Mouse (Mus musculus): ENCODE measurements around the gene Brf1. TPM values are rescaled to one million over a fixed set of nuclear protein-coding genes. Genes with fewer than 3 reads are reported as not detected.
A peak's percentile ranks its signal among the peaks of the same experiment; 100 is the strongest.

The Brf1 gene
- 10 to 100 TPM; 21.4 to 22.7 TPM for total RNA-seq (2021)
- long read RNA-seq, experiment 1, partial matches to known transcripts, result 1 of 6 reads
- long read RNA-seq, experiment 1, other reads (novel, unspliced or antisense), result 5 of 6 reads
- long read RNA-seq, experiment 2, partial matches to known transcripts, result 3 of 7 reads
- long read RNA-seq, experiment 2, other reads (novel, unspliced or antisense), result 4 of 7 reads

DNA sequence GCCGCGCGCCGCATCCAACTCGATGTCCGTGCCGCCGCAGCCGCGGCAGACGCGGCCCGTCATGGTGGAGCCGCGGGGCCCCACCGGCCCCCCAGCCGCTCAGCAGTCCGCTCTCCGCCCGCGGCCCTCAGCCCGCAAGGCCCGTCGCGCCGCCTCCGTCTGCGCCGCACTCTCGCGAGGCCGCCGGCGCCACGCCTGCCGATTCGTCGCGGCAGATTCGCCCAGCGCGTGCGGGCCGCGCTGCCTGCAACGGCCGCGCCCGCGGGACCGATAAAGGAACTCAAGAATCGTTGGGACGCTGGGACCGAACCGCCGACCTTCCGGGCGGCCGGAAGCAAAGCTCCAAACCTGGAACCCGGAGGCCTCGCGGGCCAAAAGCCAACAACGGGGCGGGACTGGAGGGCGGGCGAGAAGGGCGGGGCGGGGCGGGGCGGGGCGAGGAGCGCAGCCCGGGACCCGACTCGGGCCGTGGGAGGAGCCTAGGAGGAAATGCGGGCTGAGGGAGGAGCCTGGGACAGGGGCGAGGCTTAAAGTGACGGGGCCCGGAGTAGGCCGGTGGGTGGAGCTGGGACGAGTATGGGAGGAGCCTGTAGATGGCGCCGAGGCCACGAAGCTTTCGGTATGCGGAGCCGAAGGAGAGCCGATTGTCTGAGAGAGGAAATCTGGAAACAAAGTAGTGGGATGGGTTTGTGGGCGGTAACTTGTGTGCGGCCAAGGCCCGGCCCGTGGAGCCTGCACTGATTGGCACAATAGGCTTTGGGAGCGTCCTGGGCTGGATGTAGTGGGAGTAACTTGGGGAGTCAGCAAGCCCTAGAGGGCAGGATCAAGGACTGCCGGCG, at the start of gene Brf1:
Brf1 (minus strand) TSS at position 411 of the 839 bp plus-strand sequence.
- DNase-seq, result peak; percentile 97
- intact Hi-C loops (cut with DNase I; ENCODE audit: low total_unique reads), result no loop called here

DNA sequence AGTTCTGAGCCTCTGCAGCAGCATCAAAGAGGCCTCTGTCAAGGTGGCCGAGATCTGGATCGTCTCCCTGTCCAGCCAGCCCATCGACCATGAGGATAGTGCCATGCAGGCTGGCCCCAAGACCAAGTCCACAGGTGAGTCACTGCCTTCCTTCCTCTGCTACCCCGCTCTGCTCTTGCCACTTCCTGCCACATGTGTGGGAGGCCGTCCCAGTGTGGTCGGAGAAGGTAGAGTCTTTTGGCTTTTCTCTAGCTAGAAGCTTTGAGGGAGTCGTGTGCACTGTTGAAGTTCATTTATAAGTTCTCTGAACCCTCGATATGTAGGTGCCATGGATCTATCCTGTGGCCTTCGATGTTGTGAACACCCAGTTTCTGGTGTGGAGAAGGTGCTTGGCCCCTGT, 49.3 kb upstream of the Brf1 start:
- no peak for DNase-seq
- intact Hi-C loops (cut with DNase I; ENCODE audit: low total_unique reads), result loop anchor here (5.0 kb wide), 1 partner anchor 43 kb away; no protein-coding TSS in a partner anchor

DNA sequence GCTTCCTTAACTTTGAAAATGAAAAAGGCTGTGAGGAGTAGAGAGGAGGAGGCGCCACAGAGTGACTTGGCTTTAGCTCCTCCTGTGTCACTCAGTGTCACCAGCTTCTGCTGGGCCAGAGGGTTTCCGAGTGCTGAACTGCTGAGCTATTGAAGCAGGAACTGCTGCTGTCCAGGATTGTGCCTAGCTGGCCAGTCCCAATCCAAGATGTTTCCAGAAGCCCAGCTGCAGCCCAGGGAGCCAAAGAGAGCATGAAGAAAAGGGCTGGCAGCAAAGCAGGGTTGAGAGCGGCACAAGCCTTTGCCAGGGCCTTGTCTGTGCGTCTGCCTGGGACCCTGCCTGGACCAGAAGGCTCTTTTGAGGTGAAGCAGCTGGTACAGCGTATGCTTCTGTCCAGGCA, 47.6 kb upstream of the Brf1 start:
- DNase-seq, result no peak
- intact Hi-C loops (cut with DNase I; ENCODE audit: low total_unique reads), result loop anchor here (5.0 kb wide), 1 partner anchor 41 kb away; no protein-coding TSS in a partner anchor

DNA sequence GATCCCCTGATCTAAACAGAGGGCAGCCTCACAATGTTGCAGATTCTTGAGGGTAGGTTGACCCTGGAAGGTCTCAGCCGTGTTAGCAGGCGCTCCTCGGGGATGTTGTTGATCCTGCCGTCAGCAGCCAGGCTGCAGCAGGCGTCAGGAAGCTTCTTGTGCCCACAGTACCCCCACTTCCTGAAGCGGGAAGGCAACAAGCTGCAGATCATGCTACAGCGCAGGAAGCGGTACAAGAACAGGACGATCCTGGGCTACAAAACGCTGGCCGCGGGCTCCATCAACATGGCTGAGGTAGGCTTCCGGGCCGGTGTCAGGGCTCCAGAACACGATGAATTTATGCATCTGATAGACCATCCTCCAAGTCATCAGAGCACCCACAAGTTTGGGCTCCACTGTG, 46.4 kb upstream of the Brf1 start:
- intact Hi-C loops (cut with DNase I; ENCODE audit: low total_unique reads), result loop anchor here (5.0 kb wide), 1 partner anchor 40 kb away; no protein-coding TSS in a partner anchor
- no peak for DNase-seq

DNA sequence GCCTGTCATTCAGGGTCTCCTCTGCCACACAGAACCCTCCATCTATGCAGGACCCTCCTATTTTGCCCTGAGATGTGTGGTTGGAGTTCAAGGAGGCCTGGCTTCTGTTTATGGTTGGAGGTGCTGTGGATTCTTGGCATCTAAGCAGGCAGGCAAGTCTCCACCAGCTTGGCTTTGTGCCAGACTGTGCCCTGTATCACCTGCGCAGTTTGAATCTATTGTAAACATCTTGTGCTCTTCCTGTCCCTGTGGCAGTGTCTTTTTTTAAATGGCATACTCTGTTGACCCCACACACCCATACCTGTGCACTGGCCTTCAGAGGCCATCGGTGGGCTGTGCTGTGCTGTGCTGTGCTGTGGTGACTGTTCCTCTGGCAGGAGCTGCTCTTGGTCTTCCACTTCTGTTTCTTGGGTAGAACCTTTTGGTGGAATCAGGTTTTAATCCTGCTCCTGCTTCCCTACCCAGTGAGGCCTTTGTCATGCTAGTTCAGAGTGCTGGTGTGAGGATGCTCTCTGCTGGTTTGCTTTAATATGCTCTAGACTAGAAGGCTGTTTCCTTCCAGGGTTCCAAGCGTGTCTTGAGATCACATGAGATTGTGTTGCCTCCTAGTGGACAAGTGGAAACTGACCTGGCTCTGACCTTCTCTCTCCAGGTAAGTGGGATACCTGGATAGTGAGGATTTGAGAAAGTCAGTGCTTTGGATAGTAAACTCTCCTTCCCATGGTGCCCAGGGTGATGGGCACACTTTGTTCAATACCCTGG, 44.6 kb upstream of the Brf1 start:
- DNase-seq, result no peak
- intact Hi-C loops (cut with DNase I; ENCODE audit: low total_unique reads), result loop anchor here (5.0 kb wide), 1 partner anchor 38 kb away; no protein-coding TSS in a partner anchor

DNA sequence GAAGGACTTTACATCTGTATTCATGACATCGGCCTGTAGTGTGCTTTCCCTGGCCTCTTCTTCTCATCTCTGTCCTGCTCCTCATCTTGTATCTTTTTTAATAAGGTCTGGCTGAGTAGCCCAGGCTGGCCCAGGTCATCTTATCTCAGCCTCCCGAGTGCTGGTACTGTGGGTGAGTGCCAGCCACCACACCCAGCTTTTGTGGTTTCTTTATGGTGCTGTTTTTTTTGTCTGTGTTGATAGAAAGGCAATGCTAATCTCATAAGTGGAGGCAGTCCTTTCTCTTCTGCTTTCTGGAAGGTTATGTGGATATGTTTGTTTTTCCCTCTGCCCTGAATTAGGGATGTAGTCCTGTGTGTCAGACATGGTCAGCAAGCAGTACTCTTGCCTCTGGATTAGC, 42.0 kb upstream of the Brf1 start:
- intact Hi-C loops (cut with DNase I; ENCODE audit: low total_unique reads), result no loop called here

DNA sequence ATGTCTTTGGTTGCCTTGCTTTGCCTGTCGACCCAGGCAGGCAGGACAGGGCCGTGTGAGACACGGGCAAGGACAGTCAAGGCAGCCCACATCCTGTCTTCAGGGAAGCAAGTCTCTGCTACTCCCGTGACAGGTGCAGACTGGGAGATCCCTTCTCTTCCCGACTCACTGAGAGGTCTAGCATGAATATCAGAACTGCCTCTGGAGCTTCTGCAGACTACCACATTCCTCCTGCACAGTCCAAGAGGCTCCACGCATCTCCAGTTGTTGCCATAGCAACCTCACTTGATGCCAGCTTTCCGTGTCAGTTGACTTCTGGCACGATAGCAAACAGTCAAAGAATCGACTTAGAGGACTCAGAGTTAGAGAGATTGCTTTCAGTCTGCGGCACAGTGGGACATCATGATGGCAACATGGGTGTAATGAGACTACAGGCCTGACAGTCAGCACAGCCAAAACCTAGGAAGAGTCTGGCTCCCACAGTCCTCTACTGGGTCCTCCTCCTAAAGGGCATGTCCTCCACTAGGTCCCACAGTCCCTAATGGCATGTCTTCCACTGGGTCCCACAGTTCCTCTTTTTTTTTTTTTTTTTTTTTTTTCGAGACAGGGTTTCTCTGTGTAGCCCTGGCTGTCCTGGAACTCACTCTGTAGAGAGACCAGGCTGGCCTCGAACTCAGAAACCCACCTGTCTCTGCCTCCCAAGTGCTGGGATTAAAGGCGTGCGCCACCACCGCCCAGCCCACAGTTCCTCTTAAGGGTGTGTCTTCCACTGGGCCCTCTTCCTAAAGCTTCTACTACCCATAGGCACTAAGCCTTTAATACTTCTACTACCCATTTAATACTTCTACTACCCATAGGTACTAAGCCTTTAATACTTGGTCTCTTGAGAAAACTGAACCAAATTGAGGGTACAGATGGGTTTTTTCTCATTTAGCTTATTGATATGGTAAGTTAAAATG, 41.3 kb upstream of the Brf1 start:
- peak; percentile 45 for DNase-seq
- intact Hi-C loops (cut with DNase I; ENCODE audit: low total_unique reads), result no loop called here

More for the DNA sequence above, 42.0 kb upstream of the Brf1 start:
- no peak for DNase-seq

DNA sequence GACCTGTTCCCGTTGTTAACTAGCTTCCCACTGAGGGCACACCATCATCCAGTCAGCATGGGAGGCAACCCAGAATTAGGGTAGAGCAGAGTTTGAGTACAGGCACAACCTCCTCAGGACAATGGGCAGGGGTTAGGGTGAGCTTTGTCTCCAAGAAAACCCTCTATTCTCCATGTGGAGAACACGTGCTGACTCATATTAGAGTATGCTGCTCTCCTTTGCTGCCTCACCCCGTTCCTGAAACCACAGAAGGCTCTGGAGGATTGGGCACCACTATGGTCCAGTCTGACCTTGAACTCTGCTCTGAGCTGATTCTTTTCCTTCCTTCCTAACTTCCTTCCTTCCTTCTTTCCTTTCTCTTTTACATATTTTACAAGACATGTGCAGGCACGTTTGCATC, 37.9 kb upstream of the Brf1 start:
- intact Hi-C loops (cut with DNase I; ENCODE audit: low total_unique reads), result no loop called here
- no peak for DNase-seq

DNA sequence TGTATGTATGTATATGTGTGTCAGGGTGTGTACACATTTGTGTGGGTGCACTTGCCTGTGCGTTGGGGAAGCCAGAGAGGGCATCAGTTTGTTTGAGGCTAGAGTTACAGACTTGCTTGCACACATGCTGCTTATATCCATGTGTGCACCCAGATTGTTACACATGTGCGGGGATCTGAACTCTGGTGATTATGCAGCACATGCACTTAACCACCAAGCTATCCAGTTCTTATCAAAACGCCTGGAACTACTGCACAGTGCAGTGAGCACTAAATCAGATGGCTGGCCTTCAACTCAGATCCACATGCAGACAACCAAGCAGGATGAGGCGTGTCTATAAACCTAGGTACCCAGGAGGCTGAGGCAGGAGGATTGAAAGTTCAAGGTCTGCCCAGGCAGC, 36.5 kb upstream of the Brf1 start:
- intact Hi-C loops (cut with DNase I; ENCODE audit: low total_unique reads), result no loop called here
- DNase-seq, result no peak

DNA sequence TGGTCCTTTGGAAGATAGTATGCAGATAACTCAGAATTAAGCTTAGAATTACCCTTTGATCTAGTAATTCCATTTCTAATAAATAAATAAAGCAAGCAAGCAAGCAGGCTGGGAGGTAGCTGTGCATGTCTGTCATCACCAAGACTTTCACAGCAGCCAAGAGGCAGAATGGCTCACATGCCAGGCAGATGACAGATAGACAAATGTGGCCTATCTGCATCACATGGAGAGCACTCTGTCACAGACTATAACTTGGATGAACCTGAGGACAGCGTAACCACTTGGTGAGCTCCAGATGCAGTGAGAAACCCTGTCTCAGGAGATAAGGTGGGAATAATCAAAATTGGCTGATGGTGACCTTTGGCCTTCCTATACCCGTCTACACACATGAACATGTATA, 34.6 kb upstream of the Brf1 start:
- intact Hi-C loops (cut with DNase I; ENCODE audit: low total_unique reads), result no loop called here
- no peak for DNase-seq

DNA sequence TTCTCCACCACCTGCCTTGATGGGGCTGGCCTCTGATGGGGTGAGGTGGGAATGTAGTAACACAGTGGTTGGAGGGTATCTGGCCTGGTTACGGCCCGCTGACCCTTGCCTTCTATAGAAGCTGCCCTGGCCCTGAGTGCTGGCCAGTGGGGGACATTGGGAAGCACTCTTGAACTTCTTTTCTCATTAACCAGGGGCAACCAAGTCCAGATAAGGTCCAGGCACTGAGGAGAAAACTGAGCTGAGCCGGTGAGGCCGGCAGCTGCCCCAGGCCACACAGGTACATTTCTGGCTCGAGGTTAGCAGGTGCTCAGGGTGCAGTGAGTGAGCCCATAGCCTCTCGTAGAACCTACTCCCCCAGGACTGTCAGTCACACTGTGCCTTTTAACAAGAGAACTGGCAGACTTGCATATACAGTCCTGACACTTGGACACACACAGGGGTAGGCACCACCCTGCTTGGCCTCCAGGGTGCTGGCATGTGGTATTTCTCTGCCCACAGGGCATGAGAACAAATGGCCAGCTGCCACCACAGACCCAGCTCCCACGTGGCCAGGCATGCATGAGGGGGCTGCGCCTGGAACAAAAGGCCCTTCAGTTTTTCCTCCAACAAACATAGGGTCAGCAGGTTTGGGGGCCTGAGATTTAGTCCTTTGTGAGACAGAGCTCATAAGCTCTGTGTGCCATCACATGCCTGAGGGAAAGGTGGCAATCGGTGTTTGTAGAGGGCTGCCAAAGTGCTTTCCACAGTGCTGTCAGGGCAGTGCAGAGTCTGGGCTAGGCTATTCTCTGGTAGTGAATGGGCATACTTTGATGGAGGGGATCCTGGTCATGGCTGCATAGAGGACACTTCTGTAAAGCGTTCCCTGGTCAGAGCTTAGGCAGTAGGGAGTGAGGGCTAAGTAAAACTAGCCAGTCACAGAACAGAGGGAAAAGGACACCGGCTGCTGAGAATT, 32.1 kb upstream of the Brf1 start:
- intact Hi-C loops (cut with DNase I; ENCODE audit: low total_unique reads), result no loop called here
- peak; percentile 47 for DNase-seq

DNA sequence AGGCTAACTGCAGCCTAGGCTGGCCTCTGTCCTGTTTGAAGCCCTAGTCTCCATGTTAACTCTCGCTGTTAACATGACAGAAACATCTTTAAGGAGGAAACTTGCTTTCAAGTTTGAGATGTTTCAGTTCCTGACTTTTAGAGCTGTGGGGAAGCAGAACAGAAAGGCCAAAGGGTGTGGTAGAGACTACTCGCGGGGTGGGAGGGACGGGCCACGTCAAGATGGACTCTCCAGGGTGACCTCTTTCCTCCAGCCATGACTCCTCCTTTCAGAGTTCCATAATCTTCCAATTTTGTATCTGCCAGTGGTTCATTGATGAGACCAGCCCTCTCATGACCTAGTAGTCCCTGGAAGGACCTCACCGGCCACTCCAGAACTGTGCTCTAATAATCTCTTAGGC, 30.9 kb upstream of the Brf1 start:
- intact Hi-C loops (cut with DNase I; ENCODE audit: low total_unique reads), result no loop called here
- no peak for DNase-seq

DNA sequence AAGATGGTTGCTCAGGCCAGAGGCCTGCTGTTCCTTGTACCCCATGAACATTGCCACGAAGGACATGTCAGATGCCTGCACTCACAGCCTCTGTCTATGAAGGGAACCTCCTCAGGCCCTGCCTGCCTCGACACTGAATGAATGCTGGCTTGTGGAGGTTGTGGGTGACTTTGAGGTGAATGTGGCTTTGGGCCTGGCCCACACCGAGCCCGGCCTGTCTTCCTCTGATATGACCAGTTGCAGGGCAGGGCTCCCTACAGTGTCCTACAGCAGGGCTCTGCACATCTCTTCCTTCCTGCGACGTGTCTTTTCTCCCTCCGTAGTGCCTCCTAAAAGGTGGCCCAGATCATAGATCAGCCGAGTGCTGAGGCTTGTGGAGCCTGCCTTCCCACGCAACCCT, 30.5 kb upstream of the Brf1 start:
- intact Hi-C loops (cut with DNase I; ENCODE audit: low total_unique reads), result no loop called here
- no peak for DNase-seq

DNA sequence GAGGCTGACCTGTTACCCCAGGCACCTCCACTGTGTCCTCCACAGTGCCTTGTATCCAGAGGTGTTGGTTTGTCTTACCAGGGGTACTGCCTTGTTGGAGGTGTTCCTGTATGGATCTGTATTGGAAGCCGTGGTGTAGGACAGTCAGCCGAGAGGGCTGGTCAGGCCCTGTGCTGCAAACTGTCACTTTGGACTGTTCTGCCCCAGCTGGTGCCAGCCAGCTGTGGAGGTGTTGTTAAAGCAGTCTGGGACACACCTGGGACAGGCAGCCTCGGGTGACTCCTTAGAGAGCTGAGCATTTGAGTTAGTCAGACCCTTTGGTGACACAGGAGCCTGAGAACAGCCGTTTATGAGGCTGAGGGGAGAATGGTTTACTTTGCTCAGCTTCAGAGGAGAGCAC, 29.5 kb upstream of the Brf1 start:
- DNase-seq, result no peak
- intact Hi-C loops (cut with DNase I; ENCODE audit: low total_unique reads), result no loop called here

DNA sequence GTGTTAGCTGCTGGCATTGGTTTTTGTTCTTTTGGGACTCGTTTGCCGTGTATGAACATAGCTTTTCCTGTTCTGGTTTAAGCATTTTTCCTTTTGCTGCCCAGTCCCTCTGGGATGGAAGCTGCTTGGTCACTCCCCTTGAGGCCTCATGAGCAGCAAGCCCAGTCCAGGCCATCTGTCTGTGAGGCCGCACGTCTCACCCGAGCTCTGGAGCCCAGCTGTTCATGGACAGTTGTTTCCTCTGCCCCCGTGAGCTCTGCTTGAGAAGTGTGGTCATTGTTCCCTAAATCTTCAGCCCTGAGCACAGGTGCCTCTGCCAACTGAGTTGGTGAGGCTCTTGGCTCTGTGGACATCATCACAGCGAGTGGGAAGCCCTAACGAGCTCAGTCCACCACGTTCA, 28.4 kb upstream of the Brf1 start:
- DNase-seq, result peak; percentile 50
- intact Hi-C loops (cut with DNase I; ENCODE audit: low total_unique reads), result no loop called here

DNA sequence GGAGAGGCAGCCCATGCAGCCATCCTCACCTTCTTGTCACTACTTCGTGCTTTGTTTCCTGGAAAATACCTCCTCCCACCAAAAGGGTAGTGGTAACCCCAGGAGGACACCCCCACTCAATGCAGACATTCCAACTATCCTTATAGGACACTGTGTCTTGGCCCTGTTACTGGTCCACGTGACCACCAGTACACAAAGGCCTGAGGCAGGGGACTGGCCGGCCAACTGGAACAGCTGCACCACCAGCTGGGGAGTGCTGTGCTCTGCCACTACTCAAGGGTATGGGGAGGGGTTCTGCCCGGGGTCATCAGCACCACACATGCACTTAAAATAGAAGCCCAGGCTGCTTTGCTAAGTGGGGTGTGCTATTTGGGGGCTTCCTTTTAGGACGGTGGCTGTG, 27.6 kb upstream of the Brf1 start:
- peak; percentile 48 for DNase-seq
- intact Hi-C loops (cut with DNase I; ENCODE audit: low total_unique reads), result no loop called here

DNA sequence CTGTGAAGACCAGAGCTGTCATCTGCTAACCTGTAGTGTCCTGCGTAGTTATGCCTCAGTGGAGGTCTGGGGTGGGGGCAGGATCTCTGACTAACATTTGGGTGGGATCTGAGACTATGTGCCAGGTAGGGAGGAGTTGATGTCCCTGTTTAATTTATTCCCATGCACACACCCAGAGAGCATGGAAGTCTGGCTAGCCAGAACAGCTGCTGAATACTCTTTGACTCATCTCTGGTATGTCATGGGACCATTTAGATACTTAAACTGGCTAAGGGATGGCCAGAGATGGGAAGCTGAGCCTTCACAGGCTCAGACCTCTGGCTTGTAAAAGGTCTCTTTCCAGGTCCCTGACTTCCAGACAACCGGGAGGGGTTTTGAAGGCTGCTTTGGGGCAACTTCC, 27.0 kb upstream of the Brf1 start:
- intact Hi-C loops (cut with DNase I; ENCODE audit: low total_unique reads), result no loop called here
- no peak for DNase-seq

DNA sequence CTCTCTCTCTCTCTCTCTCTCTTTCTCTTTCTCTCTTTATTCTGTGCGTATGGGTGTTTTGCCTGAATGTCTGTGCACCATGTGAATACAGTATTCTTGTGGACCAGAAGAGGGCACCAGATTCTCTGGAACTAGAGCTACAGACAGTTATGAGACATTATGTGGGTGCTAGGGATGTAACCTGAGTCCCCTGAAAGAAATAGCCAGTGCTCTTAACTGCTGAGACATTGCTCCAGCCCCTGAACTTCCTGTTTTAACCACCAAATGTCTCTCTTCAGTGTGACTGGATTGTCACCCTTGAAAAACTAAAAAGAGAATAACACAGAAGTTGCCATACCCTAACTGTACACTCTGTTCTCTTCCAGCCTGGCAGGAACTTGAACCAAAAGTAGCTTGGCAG, 26.1 kb upstream of the Brf1 start:
- intact Hi-C loops (cut with DNase I; ENCODE audit: low total_unique reads), result no loop called here
- DNase-seq, result no peak

Measured in gastrocnemius, postnatal 14 days (tissue).